Mouse (Mus musculus) heart, adult 8-10 months (tissue): ENCODE measurements at regions not wholly inside any gene's neighbourhood (a gene's known extent, or its start where the extent isn't known, plus 50 kb on each side); places are given as distances from the start of the nearest gene placed in this dataset.

Experiments used
- DNase-seq: peaks from one replicate; pipeline ENCODE4 v3.0.0; 2022; ENCODE audit warnings: low spot score

DNA sequence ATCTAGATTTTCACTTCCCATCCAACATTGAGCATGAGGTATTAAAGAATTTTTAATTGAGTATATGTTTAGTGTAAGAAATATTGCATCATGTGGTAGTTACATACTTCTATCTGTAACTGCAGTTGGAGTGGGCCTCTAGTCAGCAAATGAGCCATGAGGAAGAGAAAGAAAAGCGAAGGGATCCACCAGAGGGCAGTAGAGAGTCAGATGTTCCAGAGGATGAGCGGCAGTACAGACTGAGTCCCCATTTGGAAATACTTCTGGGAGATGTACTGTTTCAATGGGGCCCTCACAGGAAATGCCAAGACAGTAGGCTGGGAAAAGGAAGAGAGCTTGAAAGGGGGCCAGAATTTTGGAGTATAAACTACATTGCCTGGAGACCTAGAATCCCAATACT lies 221.2 kb downstream of the Myh15 start:
- peak; percentile 61 for DNase-seq

GRCm38 (mm10) chr16:49288096-49288714 lies 230.9 kb downstream of the Myh15 start:
- DNase-seq: peak; percentile 34

GRCm38 (mm10) chr16:49289200-49290079 lies 232.2 kb downstream of the Myh15 start:
- DNase-seq: peak; percentile 25

- no peak for DNase-seq
Observed at GRCm38 (mm10) chr16:49303612-49304307, 246.5 kb downstream of the Myh15 start.

DNA sequence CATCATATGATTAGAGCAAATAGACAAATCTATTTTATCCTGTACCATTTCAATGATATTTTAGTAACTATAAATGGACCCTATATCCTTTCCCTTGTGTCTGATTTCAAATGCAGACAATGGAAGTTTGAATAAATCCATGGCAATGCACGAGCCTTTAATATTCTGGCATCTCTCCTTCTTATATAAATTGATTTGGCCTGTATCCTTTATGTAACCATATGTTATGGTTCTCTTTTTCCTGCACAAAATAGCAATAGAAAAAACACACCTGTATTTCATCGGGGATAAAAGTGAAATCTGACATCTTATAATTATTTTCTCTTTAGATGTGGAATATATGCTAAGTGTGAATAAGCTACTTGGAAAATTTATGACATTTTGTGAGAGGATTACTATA lies 247.1 kb downstream of the Myh15 start:
- no peak for DNase-seq

DNA sequence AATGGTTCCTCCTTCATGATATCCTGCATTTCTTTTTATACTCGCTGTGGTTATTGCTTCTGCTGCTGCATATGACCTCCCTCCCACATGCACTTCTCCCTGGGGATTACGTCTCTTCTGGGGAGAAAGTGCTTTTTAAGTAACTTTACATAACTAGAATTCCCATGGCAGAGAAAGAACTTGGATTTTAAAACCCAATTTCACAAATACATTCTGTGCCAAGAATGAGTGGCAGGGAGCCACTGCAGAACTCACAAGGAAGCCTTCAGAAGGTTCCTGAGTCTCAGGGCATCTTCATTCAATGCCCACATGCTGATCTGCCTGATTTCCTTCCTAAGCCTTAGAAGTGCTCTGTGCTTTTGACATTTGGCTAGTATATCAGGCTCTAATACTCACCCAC lies 259.8 kb downstream of the Myh15 start:
- DNase-seq: no peak

DNA sequence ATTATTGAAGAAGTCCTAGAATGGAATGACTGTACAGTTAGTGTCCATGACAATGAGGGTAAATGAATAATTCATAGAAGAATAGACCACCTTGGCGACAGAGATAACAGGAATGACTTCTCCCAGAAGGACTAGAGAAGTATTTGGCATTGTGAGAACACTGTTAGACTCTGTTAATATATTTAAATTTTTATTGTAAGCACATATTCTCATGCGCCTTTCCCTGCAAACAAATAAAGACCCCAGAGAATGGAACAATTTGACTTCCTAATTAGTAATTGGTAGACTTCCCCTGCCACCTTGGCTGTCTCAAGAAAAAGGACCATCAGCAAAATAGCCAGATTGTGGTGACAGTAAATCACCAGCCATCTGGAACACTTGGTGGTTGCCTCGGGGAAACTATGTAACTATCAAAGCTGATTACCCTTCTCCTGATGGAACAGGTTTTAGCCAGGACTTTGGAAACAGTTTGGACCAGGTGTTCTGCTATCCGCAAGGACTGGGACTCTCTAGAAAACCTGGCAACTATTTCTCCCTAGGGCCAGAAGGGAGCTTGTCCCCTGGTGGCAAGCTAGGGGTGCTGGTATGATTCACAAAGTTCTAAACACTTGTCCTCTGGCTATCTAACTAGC lies 261.9 kb downstream of the Myh15 start:
- no peak for DNase-seq

DNA sequence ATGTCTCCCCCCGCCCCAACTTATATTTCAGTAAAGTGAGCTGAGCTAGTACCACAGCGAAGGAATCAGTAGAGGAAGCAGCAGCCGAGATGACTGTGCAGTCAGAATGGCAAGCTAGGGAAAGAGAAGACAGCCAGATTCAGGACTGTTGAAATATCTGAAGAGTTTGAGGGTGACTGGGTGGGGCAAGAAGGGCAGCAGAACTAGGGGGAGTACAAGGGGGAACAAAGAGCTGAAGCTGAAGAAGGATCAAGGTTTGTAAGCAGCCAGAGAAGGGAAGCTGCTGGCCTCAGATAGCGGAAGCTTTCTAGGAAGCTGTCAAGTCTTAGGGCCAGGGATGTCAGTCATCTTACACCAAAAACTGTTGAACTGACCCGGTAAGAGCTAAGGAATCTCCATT lies 262.5 kb downstream of the Myh15 start:
- DNase-seq: no peak

GRCm38 (mm10) chr16:49321951-49322350 lies 264.7 kb downstream of the Myh15 start:
- no peak for DNase-seq

GRCm38 (mm10) chr16:49330725-49331386 lies 273.6 kb downstream of the Myh15 start:
- DNase-seq: no peak

DNA sequence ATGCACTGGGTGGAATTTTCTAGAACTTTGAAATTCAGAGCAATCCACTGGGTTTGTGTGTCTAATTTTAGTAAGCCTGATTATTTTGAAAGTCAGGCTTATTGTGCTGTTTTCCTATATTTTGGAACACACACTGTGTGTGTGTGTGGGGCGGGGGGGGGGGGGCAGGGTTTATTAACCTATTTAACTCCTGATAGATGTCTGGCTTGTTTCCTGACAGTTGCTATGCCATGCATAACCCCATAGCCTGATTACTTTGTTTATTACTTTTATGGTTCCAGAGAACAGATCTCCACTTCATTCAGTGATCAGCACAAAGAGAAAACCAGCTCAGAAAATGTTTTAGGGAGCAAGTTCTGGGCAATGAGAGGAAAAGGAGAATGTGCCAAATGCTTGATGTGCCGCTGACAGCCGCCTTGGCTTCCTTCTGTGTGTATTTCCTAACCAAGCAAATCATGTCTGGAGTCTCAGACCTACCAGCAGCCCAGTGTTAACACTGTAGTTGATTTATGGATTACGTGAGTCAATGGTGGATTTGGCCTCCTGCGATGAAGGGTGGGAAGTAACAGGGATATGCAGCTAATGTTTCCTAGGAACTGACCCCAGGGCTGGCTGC lies 274.9 kb downstream of the Myh15 start:
- DNase-seq: peak; percentile 13

DNA sequence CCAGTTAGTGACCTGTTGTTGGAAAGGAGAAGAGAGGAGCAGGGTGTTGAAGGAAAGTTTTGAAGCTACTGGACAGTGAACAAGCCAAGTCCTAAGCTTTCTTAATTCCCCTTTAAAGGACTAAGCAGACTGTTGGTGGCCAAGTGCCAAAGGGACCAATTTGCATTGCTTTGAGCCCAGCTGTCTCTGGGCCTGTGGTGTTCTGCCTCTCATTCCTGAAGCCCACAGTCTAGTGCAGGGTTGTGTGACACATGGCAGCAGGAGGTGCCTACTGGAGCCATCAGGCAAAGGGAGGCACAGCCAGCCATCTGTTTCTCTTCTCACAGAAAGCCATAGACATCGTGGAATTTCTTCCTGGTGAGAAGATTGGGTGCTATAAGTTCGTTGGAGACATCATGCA lies 278.6 kb downstream of the Myh15 start:
- no peak for DNase-seq

DNA sequence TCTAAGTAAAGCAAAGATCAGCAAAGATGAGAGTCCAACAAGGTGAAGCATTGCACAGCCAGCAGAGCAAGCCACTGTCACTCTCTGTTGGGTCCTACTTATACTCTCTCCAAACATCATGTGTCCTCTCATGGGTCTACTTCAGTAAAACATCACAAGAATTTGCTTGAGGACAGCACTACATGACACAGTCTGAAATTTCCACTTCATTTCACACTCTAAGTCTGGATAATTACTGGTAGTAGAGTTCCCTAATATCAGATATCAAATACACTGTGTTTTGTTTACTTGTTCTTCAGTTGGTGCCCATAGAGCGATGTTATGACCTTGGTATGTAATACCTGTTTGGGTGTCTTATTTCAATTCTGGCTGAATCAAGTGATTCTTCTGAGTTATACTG lies 280.7 kb downstream of the Myh15 start:
- no peak for DNase-seq

GRCm38 (mm10) chr16:49358404-49358803 lies 301.1 kb downstream of the Myh15 start:
- no peak for DNase-seq

DNA sequence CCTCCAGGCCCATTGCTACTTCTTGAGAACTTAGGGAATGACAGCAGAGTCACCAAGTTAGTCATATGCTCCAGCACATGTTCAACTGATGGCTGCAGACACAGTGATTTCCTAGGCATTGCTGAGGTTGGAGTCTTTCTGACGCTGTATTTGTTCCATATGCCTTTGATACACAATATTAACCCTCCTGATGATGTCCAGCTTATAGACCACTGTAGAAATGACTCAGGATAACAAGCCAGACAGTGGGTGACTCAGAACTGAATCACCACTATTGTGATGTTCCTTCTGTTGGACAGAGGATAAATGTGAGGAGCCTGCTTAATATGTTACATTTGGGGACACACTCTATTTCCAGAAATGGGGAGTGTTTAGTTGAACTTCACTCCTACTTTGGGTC lies 304.4 kb downstream of the Myh15 start:
- no peak for DNase-seq

DNA sequence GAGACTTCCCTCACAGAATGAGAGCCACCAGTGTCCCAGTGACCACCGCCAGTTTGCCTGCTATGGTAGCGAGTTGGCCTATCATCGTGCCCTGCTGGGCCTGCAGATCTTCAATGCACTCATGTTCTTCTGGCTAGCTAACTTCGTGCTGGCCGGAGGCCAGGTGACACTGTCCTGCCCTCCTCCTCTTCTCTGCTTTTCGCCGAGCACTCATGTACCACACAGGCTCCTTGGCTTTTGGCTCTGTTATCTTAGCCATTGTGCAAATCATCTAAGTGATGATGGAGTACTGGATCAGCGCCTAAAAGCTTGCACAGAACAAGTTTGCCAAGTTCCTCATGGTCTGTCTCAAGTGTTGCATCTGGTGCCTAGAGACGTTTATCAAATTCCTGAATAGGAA lies 312.2 kb downstream of the Myh15 start:
- no peak for DNase-seq

DNA sequence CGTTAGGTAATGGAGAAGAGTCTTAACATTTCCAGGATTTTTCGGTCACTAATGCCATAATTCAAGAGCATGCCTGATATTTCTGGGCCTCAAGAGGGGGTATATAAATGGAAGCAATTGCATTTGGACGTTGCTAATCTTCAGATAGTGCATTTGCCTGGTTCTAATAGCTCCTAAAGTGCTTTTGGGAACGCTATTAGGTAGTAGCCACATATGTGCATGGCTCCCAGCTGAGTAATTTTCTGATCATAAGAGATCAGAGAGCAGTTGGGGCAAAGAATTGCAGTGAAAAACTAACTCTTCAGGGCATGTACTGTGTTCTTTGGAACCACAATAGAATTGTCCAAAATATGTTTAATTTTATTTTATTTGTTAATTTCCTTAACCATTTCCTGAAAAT lies 317.8 kb downstream of the Myh15 start:
- no peak for DNase-seq

- DNase-seq: no peak
Observed at GRCm38 (mm10) chr16:49378917-49379473, 320.0 kb upstream of the Ift57 start.

DNA sequence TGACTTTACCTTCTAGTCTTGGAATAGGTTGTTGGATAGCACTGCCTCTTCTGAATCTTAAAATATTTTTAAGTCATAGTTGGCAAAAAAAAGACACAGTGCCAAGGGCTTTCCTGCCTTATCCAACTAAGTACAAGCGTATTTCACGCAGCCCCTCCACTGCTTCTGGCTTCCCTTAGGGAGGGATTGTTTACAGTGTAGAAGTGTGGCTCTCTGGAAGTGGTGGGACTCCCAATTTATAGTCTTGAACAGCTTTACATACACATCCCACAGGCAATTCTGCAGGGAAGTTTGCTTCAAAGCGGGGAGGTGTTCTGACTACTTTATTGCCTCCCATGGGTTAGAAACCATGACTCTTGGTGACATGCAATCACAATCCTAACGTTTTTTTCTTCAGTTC lies 310.9 kb upstream of the Ift57 start:
- no peak for DNase-seq

DNA sequence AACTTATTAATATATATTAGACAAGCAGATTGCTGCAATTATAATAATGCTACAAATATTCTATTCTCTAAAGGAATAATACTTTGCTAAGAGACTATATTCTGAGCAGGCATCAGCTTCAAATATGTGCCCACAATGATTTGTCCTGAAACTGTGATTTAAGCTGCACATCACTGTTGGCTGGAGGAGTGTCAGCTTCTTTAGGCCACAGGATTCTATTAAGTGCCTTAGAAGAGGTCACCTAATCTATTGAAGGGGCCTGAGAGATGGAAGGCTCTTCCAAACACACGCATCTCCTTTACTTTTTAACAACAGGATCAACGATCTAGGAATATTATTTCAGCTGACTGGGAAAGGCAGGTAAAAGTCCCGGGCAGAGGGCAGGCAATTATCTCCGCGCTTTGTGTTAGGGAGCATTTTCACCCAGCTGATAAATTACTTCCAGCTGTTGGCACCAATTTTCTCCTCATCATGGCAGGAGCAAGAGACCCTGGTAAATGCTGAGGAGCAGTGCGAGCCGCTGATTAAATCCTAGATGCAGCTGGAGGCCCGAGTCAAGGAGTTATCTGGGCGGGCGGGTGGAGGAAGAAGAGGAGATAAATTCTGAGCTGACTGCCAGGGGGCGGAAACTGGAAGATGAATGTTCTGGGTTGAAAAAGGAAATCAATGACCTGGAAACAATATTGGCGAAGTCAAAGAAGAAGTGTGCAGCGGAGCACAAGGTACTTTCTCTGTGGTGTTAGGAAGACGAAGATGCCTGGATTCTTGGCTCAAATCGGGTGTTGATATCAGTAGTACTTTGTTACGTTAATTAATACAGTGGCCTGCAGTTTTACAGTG lies 290.9 kb upstream of the Ift57 start:
- DNase-seq: no peak
